ENCODE assay signal across 10 mouse cellular contexts in genomic region chr19:6497803-6498202, GRCm38 (mm10). TPM values are rescaled to one million over a fixed set of nuclear protein-coding genes. Genes with fewer than 3 reads are reported as not detected.
A peak's percentile ranks its signal among the peaks of the same experiment; 100 is the strongest.
DNase-seq lines count a peak whose midpoint lies in the region; ATAC-seq and TF ChIP-seq lines count a peak whose summit lies in the region.
"Had no signal": no experiment of that assay in that cellular context is flagged by ENCODE, and none has a peak within 500 bp of the region (broad histone marks: within the 10 kb centered on the region; RNA-seq: fewer than 3 reads in every experiment).

No protein-coding gene starts in this region.

- peaks cover 92% of the 10 kb centered on the region for H3K27me3 ChIP-seq in E14TG2a.4 (ENCODE audit: insufficient read depth, low read length)
- no peaks in the 10 kb centered on the region for H3K27me3 ChIP-seq in forebrain, postnatal 0 days (ENCODE audit: insufficient read depth, low read length)
- peaks cover 92% of the 10 kb centered on the region for H3K27me3 ChIP-seq in limb, embryonic 15.5 days

- 2% methylated on average over 38 of the region's 39 CpGs for WGBS in forebrain, postnatal 0 days
- 0% methylated on average over 37 of the region's 39 CpGs for WGBS in limb, embryonic 15.5 days

- ATAC-seq in forebrain, postnatal 0 days, result peak; percentile 12
- no peak for ATAC-seq in limb, embryonic 15.5 days (ENCODE audit: insufficient number of reproducible peaks, low FRiP score, low TSS enrichment, low read depth)
- ATAC-seq in erythroblast, adult 5-6 weeks (replicated peaks; ENCODE audit: low FRiP score, poor library complexity, severe bottlenecking), result no peak
- no peak for ATAC-seq in megakaryocyte, adult 5-6 weeks (ENCODE audit: poor library complexity, severe bottlenecking)

- H3K4me3 ChIP-seq in E14TG2a.4 (replicated peaks; ENCODE audit: low read length), result peak overlapping the region; percentile 81
- H3K4me3 ChIP-seq in forebrain, postnatal 0 days (ENCODE audit: low read depth, low read length), result peak overlapping the region; percentile 80
- H3K4me3 ChIP-seq in limb, embryonic 15.5 days, result peak overlapping the region; percentile 48

- peak; percentile 64 to 69 for DNase-seq in cerebellum, adult 18-20 months
- DNase-seq in cerebellum, postnatal 10 days, result no peak
- DNase-seq in forebrain, postnatal 0 days, result no peak
- no peak for DNase-seq in frontal cortex, postnatal 14 days (ENCODE audit: low spot score in 2 of 2)

- no peaks in the 10 kb centered on the region for H3K36me3 ChIP-seq in E14TG2a.4 (ENCODE audit: insufficient read depth, low read length)
- no peaks in the 10 kb centered on the region for H3K36me3 ChIP-seq in forebrain, postnatal 0 days (ENCODE audit: insufficient read depth)
- no peaks in the 10 kb centered on the region for H3K36me3 ChIP-seq in limb, embryonic 15.5 days

- H3K9ac ChIP-seq in forebrain, postnatal 0 days, result peak overlapping the region; percentile 94
- no peak overlapping the region for H3K9ac ChIP-seq in limb, embryonic 15.5 days

- 0 out of 2 replicates have a peak, but pooled peaks cover 5% of the 10 kb centered on the region for H3K9me3 ChIP-seq in E14TG2a.4 (ENCODE audit: low read length)
- no peaks in the 10 kb centered on the region for H3K9me3 ChIP-seq in forebrain, postnatal 0 days (ENCODE audit: low read length)
- H3K9me3 ChIP-seq in limb, embryonic 15.5 days, result no peaks in the 10 kb centered on the region

- H3K4me2 ChIP-seq in forebrain, postnatal 0 days (ENCODE audit: low read depth), result peak overlapping the region; percentile 86
- peak overlapping the region; percentile 87 for H3K4me2 ChIP-seq in limb, embryonic 15.5 days

- TF ChIP-seq CTCF in E14TG2a.4 (conservative IDR thresholded peaks at IDR 0.05; ENCODE audit: low read length), result no peak
- no peak for TF ChIP-seq CTCF in forebrain, postnatal 0 days (IDR thresholded peaks at IDR 0.05; ENCODE audit: low read depth)

- H3K4me1 ChIP-seq in E14TG2a.4 (replicated peaks; ENCODE audit: low read depth, low read length), result peaks cover 42% of the 10 kb centered on the region
- peaks cover 6% of the 10 kb centered on the region; the same call in 1 of the 2 replicates for H3K4me1 ChIP-seq in forebrain, postnatal 0 days (ENCODE audit: insufficient read depth)
- peaks cover 27% of the 10 kb centered on the region for H3K4me1 ChIP-seq in limb, embryonic 15.5 days

- H3K27ac ChIP-seq in forebrain, postnatal 0 days (ENCODE audit: low read depth, low read length), result peak overlapping the region; percentile 96
- no peak overlapping the region for H3K27ac ChIP-seq in limb, embryonic 15.5 days

RNA-seq across cellular contexts. Expression of gene Slc22a12, which starts 45.0 kb away (rescaled TPM):
- total RNA-seq in forebrain, postnatal 0 days (2014; rRNA removed), result not detected in 2 replicates
- 0.15 and 0.40 TPM in 2 replicates for polyA plus RNA-seq in forebrain, postnatal 0 days (2015; fragmentation: Nextera tagmentation; extraction: Ambion mirVana)
- not detected in 2 replicates for polyA plus RNA-seq in limb, embryonic 15.5 days (2015; fragmentation: Nextera tagmentation; extraction: Ambion mirVana)
- not detected in 2 replicates for total RNA-seq in erythroblast, adult 5-6 weeks (2015; ENCODE audit: low replicate concordance)
- total RNA-seq in erythroblast, adult 5-6 weeks (2017; ENCODE audit: low replicate concordance), result not detected in 2 replicates
- not detected in 2 replicates for total RNA-seq in megakaryocyte, adult 5-6 weeks (2015)
- total RNA-seq in megakaryocyte, adult 5-6 weeks (2017), result not detected in 2 replicates
- total RNA-seq: neutrophil, adult 5-6 weeks had no signal
- polyA plus RNA-seq: C2C12 had no signal

Comparison
In these comparisons a context has a peak if more than half of its experiments do, and no peak if none do; other contexts are left out.
1. DNase-seq: peak in cerebellum, adult 18-20 months (2 of 2); none in cerebellum, postnatal 10 days (0 of 2), forebrain, postnatal 0 days (single experiment) and frontal cortex, postnatal 14 days (0 of 2).
2. Peak in every context shown above with its lines, with median percentiles within 50 percentile points of each other: H3K4me3 ChIP-seq.